Mouse (Mus musculus): ENCODE data around the gene Slc7a7. TPM values are rescaled to one million over a fixed set of nuclear protein-coding genes. Genes with fewer than 3 reads are reported as not detected.

Gene Slc7a7
- polyA plus RNA-seq, 1 experiment from 2014 or later: 8.0 TPM

DNA sequence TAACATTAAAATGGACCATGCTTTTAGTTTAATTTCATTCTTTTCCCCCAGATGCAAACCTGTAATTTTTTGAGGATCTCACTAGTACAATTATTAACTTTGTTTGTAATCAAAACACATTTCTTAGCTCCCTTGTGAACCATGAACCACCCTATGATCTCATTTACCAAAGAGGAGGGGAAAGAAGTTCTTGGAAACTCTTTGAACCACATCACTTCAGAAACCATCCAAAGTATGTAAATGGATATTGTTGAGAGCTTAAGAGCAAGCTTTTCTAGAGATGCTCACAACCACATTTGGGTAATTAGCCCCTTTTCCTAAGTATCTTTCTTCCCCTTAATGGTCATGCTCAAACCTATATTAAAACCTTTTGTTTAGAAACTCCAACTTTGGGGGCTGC lies 23.3 kb downstream of the Slc7a7 start:
- H3K27me3 ChIP-seq (ENCODE audit: control insufficient read depth, insufficient read depth, low read length): no peaks in the 10 kb centered on the region
- no peak overlapping the region for H3K27ac ChIP-seq (ENCODE audit: low read depth, low read length)
- ATAC-seq (replicated peaks; ENCODE audit: insufficient number of reproducible peaks, low FRiP score, low TSS enrichment): no peak
- H3K4me3 ChIP-seq (ENCODE audit: low read depth, low read length): no peak overlapping the region
- no peaks in the 10 kb centered on the region for H3K36me3 ChIP-seq (ENCODE audit: control insufficient read depth, insufficient read depth, low read length)
- H3K4me2 ChIP-seq: no peak overlapping the region
- no peaks in the 10 kb centered on the region for H3K4me1 ChIP-seq (ENCODE audit: control insufficient read depth, insufficient read depth, low read length)
- no peak overlapping the region for H3K9ac ChIP-seq (ENCODE audit: low read depth, low read length)
- no peaks in the 10 kb centered on the region for H3K9me3 ChIP-seq (replicated peaks; ENCODE audit: control insufficient read depth, low read length)

DNA sequence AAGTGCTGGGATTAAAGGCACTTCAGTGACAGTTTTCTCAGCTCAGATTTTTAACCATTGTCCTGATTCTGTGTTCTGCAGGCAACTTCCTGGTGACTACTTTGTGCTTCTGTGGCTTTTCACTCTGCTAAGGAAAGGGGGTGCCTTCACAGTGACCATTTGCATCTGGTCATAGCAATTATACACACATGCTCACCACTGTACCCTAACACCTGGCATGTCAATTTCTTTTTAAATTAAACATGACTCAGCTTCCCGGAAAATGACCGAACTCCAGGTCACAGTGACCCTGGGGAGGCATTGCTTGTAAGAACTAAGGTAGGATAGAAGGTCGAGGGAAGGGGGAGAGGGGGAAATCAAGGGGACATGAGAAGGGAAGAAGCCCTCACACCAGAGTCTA lies 23.8 kb downstream of the Slc7a7 start:
- no peaks in the 10 kb centered on the region for H3K36me3 ChIP-seq (ENCODE audit: control insufficient read depth, insufficient read depth, low read length)
- no peak overlapping the region for H3K27ac ChIP-seq (ENCODE audit: low read depth, low read length)
- H3K9ac ChIP-seq (ENCODE audit: low read depth, low read length): no peak overlapping the region
- H3K9me3 ChIP-seq (replicated peaks; ENCODE audit: control insufficient read depth, low read length): no peaks in the 10 kb centered on the region
- H3K27me3 ChIP-seq (ENCODE audit: control insufficient read depth, insufficient read depth, low read length): no peaks in the 10 kb centered on the region
- H3K4me1 ChIP-seq (ENCODE audit: control insufficient read depth, insufficient read depth, low read length): no peaks in the 10 kb centered on the region
- H3K4me3 ChIP-seq (ENCODE audit: low read depth, low read length): no peak overlapping the region
- H3K4me2 ChIP-seq: no peak overlapping the region
- ATAC-seq (replicated peaks; ENCODE audit: insufficient number of reproducible peaks, low FRiP score, low TSS enrichment): no peak
- WGBS (ENCODE audit: insufficient replicate concordance): 64% methylated on average over 3 of the region's 3 CpGs

DNA sequence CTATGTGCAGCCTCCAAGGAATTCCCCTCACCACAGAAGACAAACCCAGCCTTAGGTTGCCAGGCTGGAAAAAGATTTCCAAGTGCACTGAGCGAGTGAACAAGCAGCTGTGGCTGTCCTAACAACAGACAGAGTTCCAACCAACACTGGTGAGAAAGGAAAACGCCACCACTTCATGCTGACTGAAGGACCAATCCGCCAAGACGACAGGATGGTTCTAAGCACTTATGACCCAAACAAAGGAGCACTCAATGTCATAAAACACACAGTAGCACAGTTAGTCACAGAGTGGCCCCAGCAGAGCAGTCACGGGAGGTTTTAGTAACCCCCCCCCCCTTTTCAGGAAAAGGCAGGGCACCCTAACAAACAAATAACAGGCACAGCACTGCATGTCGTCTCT lies 26.7 kb downstream of the Slc7a7 start:
- no peak for ATAC-seq (replicated peaks; ENCODE audit: insufficient number of reproducible peaks, low FRiP score, low TSS enrichment)
- WGBS (ENCODE audit: insufficient replicate concordance): 76% methylated on average over 6 of the region's 6 CpGs
- H3K4me3 ChIP-seq (ENCODE audit: low read depth, low read length): no peak overlapping the region

DNA sequence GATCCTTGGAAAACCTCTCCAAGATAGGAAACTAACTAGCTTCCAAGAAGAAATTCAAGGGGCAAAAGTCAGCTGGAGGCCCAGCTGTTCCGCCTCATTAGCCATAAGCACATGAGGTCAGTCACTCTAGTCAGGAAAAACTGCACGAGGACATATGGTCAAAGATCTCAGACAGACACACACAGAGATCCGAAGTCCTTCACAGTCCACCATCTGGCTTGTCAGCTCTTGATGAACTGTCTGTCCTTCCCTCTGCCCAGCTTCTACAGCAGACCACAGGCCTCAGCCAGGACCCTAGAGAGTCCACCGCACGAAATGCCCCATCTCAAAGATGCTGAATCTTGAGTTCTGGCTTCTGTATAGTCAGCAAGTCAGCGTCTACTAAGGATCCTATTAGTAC lies 30.0 kb downstream of the Slc7a7 start:
- Histone ChIP-seq H3K9me3 (replicated peaks; ENCODE audit: control insufficient read depth, low read length) (no peaks in the 10 kb centered on the region), H3K4me2 (no peak overlapping the region), H3K9ac (ENCODE audit: low read depth, low read length) (no peak overlapping the region), H3K4me3 (ENCODE audit: low read depth, low read length) (no peak overlapping the region), H3K27me3 (ENCODE audit: control insufficient read depth, insufficient read depth, low read length) (no peaks in the 10 kb centered on the region), H3K27ac (ENCODE audit: low read depth, low read length) (no peak overlapping the region), H3K4me1 (ENCODE audit: control insufficient read depth, insufficient read depth, low read length) (peaks cover 4% of the 10 kb centered on the region; the same call in 1 of the 2 replicates), H3K36me3 (ENCODE audit: control insufficient read depth, insufficient read depth, low read length) (no peaks in the 10 kb centered on the region)
- ATAC-seq (replicated peaks; ENCODE audit: insufficient number of reproducible peaks, low FRiP score, low TSS enrichment): no peak
- WGBS (ENCODE audit: insufficient replicate concordance): 80% methylated on average over 6 of the region's 6 CpGs

More for the DNA sequence above, 26.7 kb downstream of the Slc7a7 start:
- Histone ChIP-seq H3K4me1 (ENCODE audit: control insufficient read depth, insufficient read depth, low read length) (no peaks in the 10 kb centered on the region), H3K27ac (ENCODE audit: low read depth, low read length) (no peak overlapping the region), H3K36me3 (ENCODE audit: control insufficient read depth, insufficient read depth, low read length) (no peaks in the 10 kb centered on the region), H3K9ac (ENCODE audit: low read depth, low read length) (no peak overlapping the region), H3K9me3 (replicated peaks; ENCODE audit: control insufficient read depth, low read length) (no peaks in the 10 kb centered on the region), H3K4me2 (no peak overlapping the region), H3K27me3 (ENCODE audit: control insufficient read depth, insufficient read depth, low read length) (no peaks in the 10 kb centered on the region)

DNA sequence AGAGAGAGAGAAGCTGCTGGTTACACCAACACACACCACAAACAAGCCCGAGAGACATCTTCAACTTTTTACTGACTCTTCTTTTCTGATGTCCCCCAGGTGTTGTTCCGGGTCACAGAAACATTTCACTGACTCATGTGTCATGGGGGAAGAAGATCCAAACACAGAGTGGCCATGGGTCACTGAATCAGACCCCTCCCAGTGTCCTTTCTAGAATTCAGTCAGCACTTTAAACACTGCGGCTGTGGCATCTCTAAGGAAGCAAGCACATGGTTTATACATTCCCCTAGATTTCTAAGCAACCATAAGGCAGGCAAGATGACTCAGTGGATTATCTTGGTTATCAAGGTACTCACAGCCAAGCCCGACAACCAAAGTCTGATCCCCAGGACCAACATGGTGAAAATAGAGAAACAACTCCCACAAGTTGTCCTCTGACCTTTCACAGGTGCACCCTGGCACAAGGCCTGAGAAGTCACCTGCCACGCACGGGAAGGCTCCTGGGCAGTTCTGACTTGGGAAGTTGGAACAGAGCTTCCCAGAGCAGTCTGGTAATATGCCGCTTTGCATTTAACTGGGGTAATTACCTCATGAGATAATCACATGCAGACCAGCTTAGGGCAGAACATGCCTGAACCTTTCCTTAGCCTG lies 31.5 kb downstream of the Slc7a7 start:
- no peaks in the 10 kb centered on the region for H3K36me3 ChIP-seq (ENCODE audit: control insufficient read depth, insufficient read depth, low read length)
- no peak overlapping the region for H3K27ac ChIP-seq (ENCODE audit: low read depth, low read length)
- peaks cover 4% of the 10 kb centered on the region; the same call in 1 of the 2 replicates for H3K4me1 ChIP-seq (ENCODE audit: control insufficient read depth, insufficient read depth, low read length)
- H3K9ac ChIP-seq (ENCODE audit: low read depth, low read length): no peak overlapping the region
- no peaks in the 10 kb centered on the region for H3K27me3 ChIP-seq (ENCODE audit: control insufficient read depth, insufficient read depth, low read length)
- H3K4me3 ChIP-seq (ENCODE audit: low read depth, low read length): no peak overlapping the region
- ATAC-seq (replicated peaks; ENCODE audit: insufficient number of reproducible peaks, low FRiP score, low TSS enrichment): no peak
- no peak overlapping the region for H3K4me2 ChIP-seq
- H3K9me3 ChIP-seq (replicated peaks; ENCODE audit: control insufficient read depth, low read length): no peaks in the 10 kb centered on the region
- WGBS (ENCODE audit: insufficient replicate concordance): 78% methylated on average over 7 of the region's 7 CpGs

DNA sequence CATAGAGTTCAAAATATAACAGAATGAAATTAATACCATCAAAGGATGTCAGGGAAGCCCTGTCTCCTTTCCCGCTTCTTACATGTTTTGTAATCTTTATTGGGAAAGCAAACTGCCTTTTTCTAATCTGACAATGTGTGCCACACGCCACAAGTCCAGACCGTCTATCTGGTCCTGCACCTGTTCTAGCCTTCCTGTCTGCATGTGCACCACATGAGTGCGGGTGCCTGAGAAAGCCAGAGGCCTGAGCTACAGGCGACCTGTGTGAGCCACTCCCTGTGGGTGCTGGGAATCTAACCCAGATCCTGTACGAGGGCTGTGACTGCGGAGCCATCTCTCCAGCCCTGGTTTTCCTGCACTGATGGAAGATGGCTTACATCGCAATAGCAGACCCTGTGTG lies 33.2 kb downstream of the Slc7a7 start:
- ATAC-seq (replicated peaks; ENCODE audit: insufficient number of reproducible peaks, low FRiP score, low TSS enrichment): no peak
- no peak overlapping the region for H3K27ac ChIP-seq (ENCODE audit: low read depth, low read length)

DNA sequence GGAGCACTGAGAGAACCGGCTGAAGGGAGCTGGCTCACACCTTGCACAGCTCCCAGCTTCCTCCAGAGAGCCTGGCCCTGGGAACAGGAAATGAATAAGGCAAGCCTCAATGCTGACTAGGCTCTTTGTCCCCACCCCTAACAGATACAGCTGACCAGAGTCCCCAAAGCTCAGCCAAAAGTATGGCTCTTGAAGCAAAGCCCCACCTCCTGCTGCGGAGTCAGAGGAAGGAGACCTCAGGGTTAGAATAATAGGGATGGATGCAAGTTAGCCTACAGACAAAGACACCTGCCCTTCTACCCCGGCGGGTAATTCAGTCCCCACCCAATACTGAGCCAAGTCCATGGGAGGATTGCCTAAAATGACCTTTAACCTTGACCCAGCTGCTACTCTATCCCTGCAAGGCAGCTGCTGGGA lies 34.2 kb downstream of the Slc7a7 start:
- 57% methylated on average over 4 of the region's 4 CpGs for WGBS (ENCODE audit: insufficient replicate concordance)
- Histone ChIP-seq H3K9me3 (replicated peaks; ENCODE audit: control insufficient read depth, low read length) (no peaks in the 10 kb centered on the region), H3K27ac (ENCODE audit: low read depth, low read length) (no peak overlapping the region), H3K4me2 (no peak overlapping the region), H3K4me3 (ENCODE audit: low read depth, low read length) (no peak overlapping the region), H3K4me1 (ENCODE audit: control insufficient read depth, insufficient read depth, low read length) (peaks cover 4% of the 10 kb centered on the region; the same call in 1 of the 2 replicates), H3K27me3 (ENCODE audit: control insufficient read depth, insufficient read depth, low read length) (no peaks in the 10 kb centered on the region), H3K9ac (ENCODE audit: low read depth, low read length) (no peak overlapping the region), H3K36me3 (ENCODE audit: control insufficient read depth, insufficient read depth, low read length) (no peaks in the 10 kb centered on the region)
- ATAC-seq (replicated peaks; ENCODE audit: insufficient number of reproducible peaks, low FRiP score, low TSS enrichment): no peak

More for the DNA sequence above, 33.2 kb downstream of the Slc7a7 start:
- 81% methylated on average over 8 of the region's 8 CpGs for WGBS (ENCODE audit: insufficient replicate concordance)
- Histone ChIP-seq H3K4me3 (ENCODE audit: low read depth, low read length) (no peak overlapping the region), H3K4me1 (ENCODE audit: control insufficient read depth, insufficient read depth, low read length) (peaks cover 4% of the 10 kb centered on the region; the same call in 1 of the 2 replicates), H3K4me2 (no peak overlapping the region), H3K9ac (ENCODE audit: low read depth, low read length) (no peak overlapping the region), H3K27me3 (ENCODE audit: control insufficient read depth, insufficient read depth, low read length) (no peaks in the 10 kb centered on the region), H3K36me3 (ENCODE audit: control insufficient read depth, insufficient read depth, low read length) (no peaks in the 10 kb centered on the region), H3K9me3 (replicated peaks; ENCODE audit: control insufficient read depth, low read length) (no peaks in the 10 kb centered on the region)

DNA sequence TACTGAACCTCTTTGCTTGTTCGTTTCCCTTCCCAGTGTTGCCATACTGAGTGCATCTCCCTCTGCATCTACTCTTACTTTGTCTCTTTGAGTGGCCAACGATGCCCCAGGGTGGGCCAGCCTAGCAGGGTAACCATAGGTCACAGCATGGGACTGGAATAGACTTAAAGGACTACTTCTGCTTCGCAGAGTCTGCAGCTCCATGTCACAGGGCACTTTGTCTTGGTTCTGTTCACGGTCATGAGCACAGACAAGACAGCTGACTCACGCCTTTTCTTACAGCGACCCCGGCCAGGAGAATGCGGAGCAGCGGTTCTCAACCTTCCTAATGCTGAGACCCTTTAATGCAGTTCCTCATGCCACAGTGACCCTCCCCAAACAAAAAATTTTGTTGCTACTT lies 34.9 kb downstream of the Slc7a7 start:
- 78% methylated on average over 9 of the region's 9 CpGs for WGBS (ENCODE audit: insufficient replicate concordance)
- no peak overlapping the region for H3K4me2 ChIP-seq
- no peak for ATAC-seq (replicated peaks; ENCODE audit: insufficient number of reproducible peaks, low FRiP score, low TSS enrichment)
- no peaks in the 10 kb centered on the region for H3K9me3 ChIP-seq (replicated peaks; ENCODE audit: control insufficient read depth, low read length)
- peaks cover 4% of the 10 kb centered on the region; the same call in 1 of the 2 replicates for H3K4me1 ChIP-seq (ENCODE audit: control insufficient read depth, insufficient read depth, low read length)
- no peaks in the 10 kb centered on the region for H3K27me3 ChIP-seq (ENCODE audit: control insufficient read depth, insufficient read depth, low read length)
- no peak overlapping the region for H3K27ac ChIP-seq (ENCODE audit: low read depth, low read length)
- no peaks in the 10 kb centered on the region for H3K36me3 ChIP-seq (ENCODE audit: control insufficient read depth, insufficient read depth, low read length)
- H3K9ac ChIP-seq (ENCODE audit: low read depth, low read length): no peak overlapping the region
- no peak overlapping the region for H3K4me3 ChIP-seq (ENCODE audit: low read depth, low read length)

DNA sequence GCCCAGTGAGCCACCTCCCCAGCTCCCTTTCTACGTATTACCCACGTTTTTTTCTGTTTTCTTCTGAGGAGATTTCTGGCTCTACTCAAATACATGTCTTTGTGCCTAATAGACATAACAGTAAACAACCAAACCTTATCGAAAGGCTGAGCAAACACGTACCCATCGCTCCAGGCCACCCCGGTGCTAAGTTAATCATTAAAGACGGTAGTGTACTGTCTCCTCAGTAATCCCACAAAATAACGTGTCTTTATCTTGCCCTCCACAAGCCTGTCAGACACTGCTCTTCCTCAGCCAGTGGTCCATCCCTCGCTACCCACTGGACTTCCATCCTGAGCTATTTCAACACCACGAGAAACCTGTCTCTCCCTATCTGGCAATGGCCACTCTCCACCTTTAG lies 35.8 kb downstream of the Slc7a7 start:
- no peak overlapping the region for H3K4me2 ChIP-seq
- H3K9ac ChIP-seq (ENCODE audit: low read depth, low read length): no peak overlapping the region
- no peak overlapping the region for H3K27ac ChIP-seq (ENCODE audit: low read depth, low read length)
- H3K36me3 ChIP-seq (ENCODE audit: control insufficient read depth, insufficient read depth, low read length): no peaks in the 10 kb centered on the region
- H3K27me3 ChIP-seq (ENCODE audit: control insufficient read depth, insufficient read depth, low read length): no peaks in the 10 kb centered on the region
- no peak for ATAC-seq (replicated peaks; ENCODE audit: insufficient number of reproducible peaks, low FRiP score, low TSS enrichment)
- no peak overlapping the region for H3K4me3 ChIP-seq (ENCODE audit: low read depth, low read length)
- peaks cover 4% of the 10 kb centered on the region; the same call in 1 of the 2 replicates for H3K4me1 ChIP-seq (ENCODE audit: control insufficient read depth, insufficient read depth, low read length)
- H3K9me3 ChIP-seq (replicated peaks; ENCODE audit: control insufficient read depth, low read length): no peaks in the 10 kb centered on the region
- 77% methylated on average over 10 of the region's 10 CpGs for WGBS (ENCODE audit: insufficient replicate concordance)
